Mouse (Mus musculus): ENCODE measurements around the gene Dnajb4. TPM values are rescaled to one million over a fixed set of nuclear protein-coding genes. Genes with fewer than 3 reads are reported as not detected.
"Not testable (repeated sequence)": the region's sequence is repeated elsewhere in the genome, so short reads cannot be mapped to it uniquely, and the experiment has no call there.

Gene Dnajb4
- polyA plus RNA-seq (2014; fragmentation: Nextera tagmentation; extraction: Ambion mirVana) = 30.3 and 31.4 TPM in 2 replicates

DNA sequence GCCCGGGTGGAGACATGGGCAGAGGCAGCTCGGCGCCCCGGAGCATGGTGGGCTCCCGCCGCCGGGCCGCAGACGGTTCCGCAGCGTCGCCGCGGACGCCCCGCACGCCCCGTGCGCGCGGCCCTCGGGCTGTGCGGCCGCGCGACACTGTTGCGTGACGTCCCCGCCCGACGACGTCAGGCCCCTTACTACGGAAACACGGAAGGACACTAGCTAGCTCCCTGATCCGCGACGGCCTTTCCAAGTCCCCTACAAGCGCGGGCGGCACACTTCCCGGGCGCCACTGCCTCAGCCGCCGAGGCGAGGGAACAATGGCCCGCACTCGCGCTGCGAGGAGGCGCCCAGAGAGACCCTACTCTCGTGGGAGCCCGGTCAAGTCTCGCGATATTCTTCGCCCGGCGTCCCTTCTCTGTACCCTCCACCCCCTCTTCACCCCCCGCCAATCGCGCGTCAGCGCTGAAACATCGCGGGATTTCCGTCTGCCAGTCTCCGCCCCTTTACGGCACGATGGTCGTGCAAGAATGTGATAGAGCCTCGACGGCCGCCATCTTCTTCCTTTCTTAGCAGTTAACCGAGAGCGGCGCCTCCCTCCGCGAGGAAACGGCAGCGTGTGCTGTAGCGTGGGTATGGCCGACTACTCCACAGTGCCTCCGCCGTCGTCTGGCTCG is at the start of gene Dnajb4, which contains the start of gene Fubp1:
Dnajb4 (minus strand) TSS at position 336 of the 668 bp plus-strand sequence.
Fubp1 (plus strand) TSS at position 456 of the 668 bp plus-strand sequence.
- no peaks in the 10 kb centered on the region for H3K9me3 ChIP-seq (ENCODE audit: control insufficient read depth, low read depth, low read length)
- peaks cover 14% of the 10 kb centered on the region for H3K4me1 ChIP-seq (ENCODE audit: control insufficient read depth, insufficient read depth, low read length)
- peak; percentile 96 for ATAC-seq (ENCODE audit: insufficient number of reproducible peaks, insufficient read depth, low FRiP score, low read depth)
- H3K4me3 ChIP-seq (ENCODE audit: low read depth, low read length) = peak within 1 kb of the TSS; percentile 88
- under 1% methylated on average over 84 of the region's 85 CpGs for WGBS
- peak within 1 kb of the TSS; percentile 92 for H3K4me2 ChIP-seq (replicated peaks; ENCODE audit: low read depth, low read length)
- H3K27me3 ChIP-seq (ENCODE audit: control insufficient read depth, insufficient read depth, low read length) = no peaks in the 10 kb centered on the region
- H3K27ac ChIP-seq (ENCODE audit: low read length) = peak within 1 kb of the TSS; percentile 100
- peak within 1 kb of the TSS; percentile 99 for H3K9ac ChIP-seq (replicated peaks; ENCODE audit: low read depth, low read length)
- 0 out of 2 replicates have a peak, but pooled peaks cover 1% of the 10 kb centered on the region for H3K36me3 ChIP-seq (ENCODE audit: control insufficient read depth, insufficient read depth, low read length)

DNA sequence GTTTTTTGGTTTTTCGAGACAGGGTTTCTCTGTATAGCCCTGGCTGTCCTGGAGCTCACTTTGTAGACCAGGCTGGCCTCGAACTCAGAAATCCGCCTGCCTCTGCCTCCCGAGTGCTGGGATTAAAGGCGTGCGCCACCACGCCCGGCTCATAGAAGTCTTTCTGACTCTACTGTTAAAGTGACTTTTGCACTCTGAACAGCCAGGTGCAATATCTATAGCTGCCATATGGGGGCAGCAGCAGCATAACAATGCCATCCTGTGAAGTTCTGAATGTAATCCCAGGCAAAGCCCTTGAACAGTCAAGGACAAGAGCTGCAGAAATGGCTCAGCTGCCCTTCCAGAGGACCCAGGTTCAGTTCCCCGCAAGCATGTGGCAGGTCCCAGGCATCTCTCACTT is 49.3 kb upstream of the Dnajb4 start:
- H3K27ac ChIP-seq (ENCODE audit: low read length); H3K36me3 ChIP-seq (ENCODE audit: control insufficient read depth, insufficient read depth, low read length); H3K4me1 ChIP-seq (ENCODE audit: control insufficient read depth, insufficient read depth, low read length); H3K27me3 ChIP-seq (ENCODE audit: control insufficient read depth, insufficient read depth, low read length); ATAC-seq (ENCODE audit: insufficient number of reproducible peaks, insufficient read depth, low FRiP score, low read depth); H3K9me3 ChIP-seq (ENCODE audit: control insufficient read depth, low read depth, low read length); H3K4me2 ChIP-seq (replicated peaks; ENCODE audit: low read depth, low read length); H3K4me3 ChIP-seq (ENCODE audit: low read depth, low read length); H3K9ac ChIP-seq (replicated peaks; ENCODE audit: low read depth, low read length): not testable (repeated sequence)
- WGBS = 34% methylated on average over 7 of the region's 9 CpGs

DNA sequence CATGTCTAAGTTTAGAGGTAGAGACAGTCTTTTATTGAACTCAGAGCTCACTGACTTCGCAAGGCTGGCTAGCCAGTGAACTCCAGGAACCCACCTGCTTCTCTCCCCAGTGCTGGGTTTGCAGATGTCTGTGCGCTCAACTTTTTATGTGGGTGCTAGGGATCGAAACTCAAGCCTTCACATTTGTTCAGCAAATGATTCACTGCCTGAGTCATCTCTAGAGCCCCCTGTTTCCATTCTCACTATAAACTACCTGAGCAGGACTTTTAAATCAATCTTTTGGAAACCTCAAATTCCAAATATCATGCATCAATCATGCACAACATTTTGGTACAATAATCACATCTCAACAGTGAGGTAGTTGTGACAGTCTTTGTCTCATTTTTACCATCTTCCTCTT is 47.4 kb upstream of the Dnajb4 start:
- Histone ChIP-seq H3K9me3 (ENCODE audit: control insufficient read depth, low read depth, low read length) (no peaks in the 10 kb centered on the region), H3K27ac (ENCODE audit: low read length) (no peak overlapping the region), H3K9ac (replicated peaks; ENCODE audit: low read depth, low read length) (no peak overlapping the region), H3K4me3 (ENCODE audit: low read depth, low read length) (no peak overlapping the region), H3K4me2 (replicated peaks; ENCODE audit: low read depth, low read length) (no peak overlapping the region), H3K4me1 (ENCODE audit: control insufficient read depth, insufficient read depth, low read length) (0 out of 2 replicates have a peak, but pooled peaks cover 7% of the 10 kb centered on the region), H3K27me3 (ENCODE audit: control insufficient read depth, insufficient read depth, low read length) (no peaks in the 10 kb centered on the region), H3K36me3 (ENCODE audit: control insufficient read depth, insufficient read depth, low read length) (no peaks in the 10 kb centered on the region)
- no peak for ATAC-seq (ENCODE audit: insufficient number of reproducible peaks, insufficient read depth, low FRiP score, low read depth)
- 83% methylated on average over 3 of the region's 3 CpGs for WGBS

DNA sequence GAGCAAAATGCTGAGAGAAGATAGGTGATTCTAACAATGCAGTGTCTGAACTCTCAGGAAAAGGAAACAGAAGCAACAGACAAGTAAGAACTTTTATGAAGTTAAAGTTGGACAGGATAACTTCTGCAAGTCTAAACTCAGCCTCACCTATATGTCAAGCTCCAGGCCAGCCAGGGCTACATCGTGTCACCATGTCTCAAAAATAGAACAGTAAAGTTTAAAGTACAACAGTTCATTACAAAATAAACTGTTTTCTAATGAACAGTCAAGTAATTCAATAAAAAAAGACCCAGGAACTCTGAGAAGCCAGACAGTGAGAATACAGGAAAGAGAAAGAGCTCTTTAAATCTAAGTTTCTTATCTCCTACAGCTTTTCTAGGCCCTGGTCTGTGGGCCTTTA is 40.4 kb upstream of the Dnajb4 start:
- 87% methylated on average over 1 of the region's 1 CpGs for WGBS
- no peak for ATAC-seq (ENCODE audit: insufficient number of reproducible peaks, insufficient read depth, low FRiP score, low read depth)
- Histone ChIP-seq H3K9me3 (ENCODE audit: control insufficient read depth, low read depth, low read length) (no peaks in the 10 kb centered on the region), H3K4me3 (ENCODE audit: low read depth, low read length) (no peak overlapping the region), H3K27ac (ENCODE audit: low read length) (no peak overlapping the region), H3K4me1 (ENCODE audit: control insufficient read depth, insufficient read depth, low read length) (no peaks in the 10 kb centered on the region), H3K4me2 (replicated peaks; ENCODE audit: low read depth, low read length) (no peak overlapping the region), H3K36me3 (ENCODE audit: control insufficient read depth, insufficient read depth, low read length) (no peaks in the 10 kb centered on the region), H3K9ac (replicated peaks; ENCODE audit: low read depth, low read length) (no peak overlapping the region), H3K27me3 (ENCODE audit: control insufficient read depth, insufficient read depth, low read length) (no peaks in the 10 kb centered on the region)

DNA sequence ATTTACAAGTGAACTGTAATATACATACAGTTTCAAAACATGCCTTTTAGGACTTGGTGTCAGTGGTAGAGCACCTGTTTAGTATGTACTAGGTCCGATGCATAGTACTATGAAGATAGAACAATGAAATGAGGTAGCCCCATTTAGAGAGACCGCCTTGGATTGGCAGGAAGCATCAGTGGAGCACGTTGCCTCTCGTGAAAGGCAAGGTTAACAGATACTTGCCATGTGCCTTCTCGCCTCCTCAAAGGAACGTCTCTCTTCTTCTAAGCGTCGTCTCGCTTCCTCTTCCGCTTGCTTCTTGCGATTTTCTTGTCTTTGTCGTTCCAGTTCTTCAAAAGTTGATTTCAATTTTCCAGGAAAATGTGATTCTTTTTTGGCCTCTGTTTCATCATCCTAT is 37.6 kb upstream of the Dnajb4 start:
- Histone ChIP-seq H3K36me3 (ENCODE audit: control insufficient read depth, insufficient read depth, low read length) (no peaks in the 10 kb centered on the region), H3K4me3 (ENCODE audit: low read depth, low read length) (no peak overlapping the region), H3K27me3 (ENCODE audit: control insufficient read depth, insufficient read depth, low read length) (no peaks in the 10 kb centered on the region), H3K4me2 (replicated peaks; ENCODE audit: low read depth, low read length) (no peak overlapping the region), H3K4me1 (ENCODE audit: control insufficient read depth, insufficient read depth, low read length) (no peaks in the 10 kb centered on the region), H3K9me3 (ENCODE audit: control insufficient read depth, low read depth, low read length) (no peaks in the 10 kb centered on the region), H3K27ac (ENCODE audit: low read length) (no peak overlapping the region), H3K9ac (replicated peaks; ENCODE audit: low read depth, low read length) (no peak overlapping the region)
- WGBS = 90% methylated on average over 12 of the region's 12 CpGs
- ATAC-seq (ENCODE audit: insufficient number of reproducible peaks, insufficient read depth, low FRiP score, low read depth) = no peak

DNA sequence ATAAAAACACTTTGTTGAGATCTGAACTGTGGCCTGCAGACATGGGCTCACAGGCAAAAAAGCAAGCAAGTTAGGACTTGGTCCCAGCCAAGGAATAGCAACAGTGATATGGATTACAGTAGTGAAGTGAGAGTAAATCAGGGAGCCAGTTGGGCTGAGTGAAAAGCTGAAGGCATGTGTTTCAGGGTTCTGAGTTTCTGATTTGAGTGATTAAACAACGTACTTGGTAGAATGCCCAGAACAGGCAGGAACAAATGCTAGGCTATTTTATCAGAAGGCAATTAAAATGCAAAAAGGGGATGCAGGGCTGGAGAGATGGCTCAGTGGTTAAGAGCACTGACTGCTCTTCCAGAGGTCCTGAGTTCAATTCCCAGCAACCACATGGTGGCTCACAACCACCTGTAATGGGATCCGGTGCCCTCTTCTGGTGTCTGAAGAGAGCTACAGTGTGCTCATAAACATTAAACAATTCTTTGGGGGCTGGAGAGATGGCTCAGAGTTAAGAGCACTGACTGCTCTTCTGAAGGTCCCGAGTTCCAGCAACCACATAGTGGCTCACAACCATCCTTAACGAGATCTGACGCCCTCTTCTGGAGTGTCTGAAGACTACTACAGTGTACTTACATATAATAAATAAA is 35.3 kb upstream of the Dnajb4 start:
- Histone ChIP-seq H3K9ac (replicated peaks; ENCODE audit: low read depth, low read length) (no peak overlapping the region), H3K27me3 (ENCODE audit: control insufficient read depth, insufficient read depth, low read length) (no peaks in the 10 kb centered on the region), H3K4me1 (ENCODE audit: control insufficient read depth, insufficient read depth, low read length) (no peaks in the 10 kb centered on the region), H3K27ac (ENCODE audit: low read length) (no peak overlapping the region), H3K4me3 (ENCODE audit: low read depth, low read length) (no peak overlapping the region), H3K36me3 (ENCODE audit: control insufficient read depth, insufficient read depth, low read length) (peaks cover 3% of the 10 kb centered on the region; the same call in 1 of the 2 replicates), H3K9me3 (ENCODE audit: control insufficient read depth, low read depth, low read length) (no peaks in the 10 kb centered on the region), H3K4me2 (replicated peaks; ENCODE audit: low read depth, low read length) (no peak overlapping the region)
- WGBS = 73% methylated on average over 5 of the region's 5 CpGs
- ATAC-seq (ENCODE audit: insufficient number of reproducible peaks, insufficient read depth, low FRiP score, low read depth) = no peak

DNA sequence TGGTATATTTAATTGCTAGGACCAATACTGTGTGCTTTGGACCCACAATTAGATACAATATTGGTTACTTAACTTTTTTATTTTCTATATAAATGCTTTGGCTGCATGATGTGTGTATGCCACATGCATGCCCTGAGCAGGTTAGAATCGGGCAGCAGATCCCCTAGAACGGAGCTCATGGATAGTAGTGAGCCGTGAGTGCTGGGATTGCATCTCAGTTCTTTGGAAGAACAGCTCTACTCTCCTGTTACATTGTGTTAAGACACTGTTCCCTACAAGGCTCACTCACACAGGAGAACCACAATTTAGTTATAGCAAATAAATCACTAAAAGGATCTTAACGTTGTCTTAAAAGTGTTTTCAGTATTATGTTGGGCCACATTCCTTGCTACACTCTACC is 33.2 kb upstream of the Dnajb4 start:
- H3K36me3 ChIP-seq (ENCODE audit: control insufficient read depth, insufficient read depth, low read length) = peaks cover 6% of the 10 kb centered on the region
- 76% methylated on average over 4 of the region's 4 CpGs for WGBS
- no peak overlapping the region for H3K4me3 ChIP-seq (ENCODE audit: low read depth, low read length)
- H3K9ac ChIP-seq (replicated peaks; ENCODE audit: low read depth, low read length) = no peak overlapping the region
- ATAC-seq (ENCODE audit: insufficient number of reproducible peaks, insufficient read depth, low FRiP score, low read depth) = no peak
- H3K4me2 ChIP-seq (replicated peaks; ENCODE audit: low read depth, low read length) = no peak overlapping the region
- H3K27me3 ChIP-seq (ENCODE audit: control insufficient read depth, insufficient read depth, low read length) = no peaks in the 10 kb centered on the region
- no peak overlapping the region for H3K27ac ChIP-seq (ENCODE audit: low read length)
- H3K9me3 ChIP-seq (ENCODE audit: control insufficient read depth, low read depth, low read length) = no peaks in the 10 kb centered on the region
- no peaks in the 10 kb centered on the region for H3K4me1 ChIP-seq (ENCODE audit: control insufficient read depth, insufficient read depth, low read length)

DNA sequence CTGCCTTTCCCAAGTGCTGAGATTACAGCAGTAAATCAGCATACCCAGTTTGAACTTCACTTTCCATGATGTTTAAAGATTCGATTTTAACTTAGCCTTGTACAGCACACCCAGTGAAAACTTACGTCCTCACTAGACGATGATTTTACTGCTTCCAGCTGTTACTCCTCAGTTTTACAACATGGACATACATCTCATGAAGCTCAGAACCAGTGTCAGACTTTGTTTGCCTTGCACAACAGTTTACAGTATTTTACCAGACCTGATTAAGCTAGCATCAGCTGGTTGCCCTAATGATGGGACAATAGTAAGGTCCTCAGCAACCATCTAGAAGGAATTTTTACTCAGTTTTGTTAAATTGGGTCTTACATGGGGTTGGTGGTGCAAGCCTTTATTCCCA is 31.0 kb upstream of the Dnajb4 start:
- no peak for ATAC-seq (ENCODE audit: insufficient number of reproducible peaks, insufficient read depth, low FRiP score, low read depth)
- Histone ChIP-seq H3K36me3 (ENCODE audit: control insufficient read depth, insufficient read depth, low read length) (peaks cover 12% of the 10 kb centered on the region), H3K9ac (replicated peaks; ENCODE audit: low read depth, low read length) (no peak overlapping the region), H3K9me3 (ENCODE audit: control insufficient read depth, low read depth, low read length) (no peaks in the 10 kb centered on the region), H3K4me1 (ENCODE audit: control insufficient read depth, insufficient read depth, low read length) (no peaks in the 10 kb centered on the region), H3K4me3 (ENCODE audit: low read depth, low read length) (no peak overlapping the region), H3K4me2 (replicated peaks; ENCODE audit: low read depth, low read length) (no peak overlapping the region), H3K27me3 (ENCODE audit: control insufficient read depth, insufficient read depth, low read length) (no peaks in the 10 kb centered on the region), H3K27ac (ENCODE audit: low read length) (no peak overlapping the region)
- WGBS = 55% methylated on average over 3 of the region's 3 CpGs

Data from stomach, embryonic 14.5 days (tissue).